Mouse (Mus musculus): ENCODE data around the gene Olfr1386.
"Not testable (repeated sequence)": the region's sequence is repeated elsewhere in the genome, so short reads cannot be mapped to it uniquely, and the experiment has no call there.

The Olfr1386 gene

GRCm38 (mm10) chr11:49464746-49465145 lies at the start of gene Olfr1386:
Gene Olfr1386, plus strand, starts transcription at chr11:49465046.
- POLR2A ChIA-PET, CTCF ChIA-PET: not testable (repeated sequence)

GRCm38 (mm10) chr11:49422767-49423166 lies 42.1 kb upstream of the Olfr1386 start, which contains the start of gene Olfr1389:
Gene Olfr1389, plus strand, starts transcription at chr11:49423067.
- POLR2A ChIA-PET = no interaction called here
- CTCF ChIA-PET = no interaction called here

GRCm38 (mm10) chr11:49425257-49425927 lies 39.5 kb upstream of the Olfr1386 start:
- ChIA-PET POLR2A (no interaction called here), CTCF (no interaction called here)

GRCm38 (mm10) chr11:49429641-49430040 lies 35.2 kb upstream of the Olfr1386 start:
- ChIA-PET POLR2A (no interaction called here), CTCF (no interaction called here)

- ChIA-PET POLR2A (no interaction called here), CTCF (no interaction called here)
Observed at GRCm38 (mm10) chr11:49436411-49436810, 28.4 kb upstream of the Olfr1386 start, which contains the start of gene Olfr1388. Gene Olfr1388, plus strand, starts transcription at chr11:49436624.

GRCm38 (mm10) chr11:49455043-49455442 lies 9.8 kb upstream of the Olfr1386 start, which contains the start of gene Olfr1387:
Gene Olfr1387, plus strand, starts transcription at chr11:49455343.
- ChIA-PET POLR2A (no interaction called here), CTCF (no interaction called here)

- ChIA-PET POLR2A (no interaction called here), CTCF (no interaction called here)
Observed at GRCm38 (mm10) chr11:49485973-49486372, 21.1 kb downstream of the Olfr1386 start.

- CTCF ChIA-PET, POLR2A ChIA-PET: not testable (repeated sequence)
Observed at GRCm38 (mm10) chr11:49488770-49489169, 23.9 kb downstream of the Olfr1386 start, which contains the start of gene Olfr1385. Gene Olfr1385, plus strand, starts transcription at chr11:49489070.

- CTCF ChIA-PET = no interaction called here
- POLR2A ChIA-PET = no interaction called here
Observed at GRCm38 (mm10) chr11:49518086-49518485, 53.2 kb downstream of the Olfr1386 start.

- CTCF ChIA-PET = no interaction called here
- POLR2A ChIA-PET = interaction anchor here in 1 of 4 experiments (0.6 kb wide), 1 partner anchor 55 kb away, joined by 3 read pairs; no protein-coding TSS in a partner anchor
Observed at GRCm38 (mm10) chr11:49519348-49519747, 54.5 kb downstream of the Olfr1386 start, which contains the start of gene Olfr1383. Gene Olfr1383, plus strand, starts transcription at chr11:49519648.

Measured in embryonic stem cell, embryonic (primary cell).